Mouse (Mus musculus) bone marrow macrophage, adult 2 months (primary cell): ENCODE results near the gene Cntn4.

ENCODE experiments used
- CTCF ChIP-seq: IDR thresholded peaks from 2 replicates; pipeline ENCODE4 v1.5.1; 2012; ENCODE audit warnings: low read depth, mild to moderate bottlenecking, low read length, moderate library complexity
- POLR2A ChIP-seq: IDR thresholded peaks from 2 replicates; pipeline ENCODE4 v1.6.1; 2012; ENCODE audit warnings: mild to moderate bottlenecking, low read depth, low read length, borderline replicate concordance

GRCm38 (mm10) chr6:105742026-105742425, 64.6 kb downstream of the Cntn4 start:
- TF ChIP-seq CTCF (no peak), POLR2A (no peak)
